Mouse (Mus musculus) midbrain, embryonic 10.5 days (tissue): ENCODE results near the gene Ptpn18. TPM values are rescaled to one million over a fixed set of nuclear protein-coding genes. Genes with fewer than 3 reads are reported as not detected.
"Not testable (repeated sequence)": the region's sequence is repeated elsewhere in the genome, so short reads cannot be mapped to it uniquely, and the experiment has no call there.

Experiments
- DNase-seq: peaks from one replicate; pipeline ENCODE4 v3.0.0-alpha.2; 2017; ENCODE audit warnings: low spot score
- H3K27ac ChIP-seq: fragments of 300-500 bp; sonication (generic); replicated peaks from 2 replicates; pipeline ENCODE4 v1.5.1; 2016; ENCODE audit warnings: mild to moderate bottlenecking
- H3K27me3 ChIP-seq: fragments of 300-500 bp; sonication (generic); 2 replicates; pipeline ENCODE4 v1.6.1; 2016; ENCODE audit warnings: low read depth, mild to moderate bottlenecking; ENCODE audit not compliant: poor library complexity, severe bottlenecking
- H3K36me3 ChIP-seq: fragments of 300-500 bp; sonication (generic); 2 replicates; pipeline ENCODE4 v1.6.1; 2016; ENCODE audit warnings: mild to moderate bottlenecking, moderate library complexity
- H3K4me1 ChIP-seq: fragments of 300-500 bp; sonication (generic); 2 replicates; pipeline ENCODE4 v1.6.1; 2016
- H3K4me3 ChIP-seq: fragments of 300-500 bp; sonication (generic); 2 replicates; pipeline ENCODE4 v1.5.1; 2016; ENCODE audit warnings: mild to moderate bottlenecking, moderate library complexity
- H3K9me3 ChIP-seq: fragments of 300-500 bp; sonication (generic); replicated peaks from 2 replicates; pipeline ENCODE4 v1.6.1; 2016; ENCODE audit warnings: mild to moderate bottlenecking
- WGBS: fragments of 180-500 bp; shearing (Covaris S2); methylation state at CpG from one replicate; pipeline ENCODE4 v1.1.7; 2016; 5-methylcytosine and 5-hydroxymethylcytosine counted together
- polyA plus RNA-seq: library from polyadenylated mRNA; unstranded; fragments of >200 nt; fragmentation: Nextera tagmentation; extraction: Ambion mirVana; gene quantifications from 2 replicates; pipeline ENCODE4 v1.2.1, GENCODE M21; 2016

The Ptpn18 gene
- polyA plus RNA-seq, 1 experiment from 2014 or later, result 6.1 TPM

- Histone ChIP-seq H3K27me3 (no peaks in the 10 kb centered on the region), H3K9me3 (no peaks in the 10 kb centered on the region; the same call in 1 of the 2 replicates), H3K36me3 (no peaks in the 10 kb centered on the region), H3K27ac (no peak overlapping the region), H3K4me3 (no peak overlapping the region), H3K4me1 (peaks cover 16% of the 10 kb centered on the region)
- 82% methylated on average over 4 of the region's 4 CpGs for WGBS
- DNase-seq, result no peak
Measured at GRCm38 (mm10) chr1:34505970-34506551, 46.5 kb downstream of the Ptpn18 start.

- Histone ChIP-seq H3K27ac (no peak overlapping the region), H3K4me1 (peaks cover 17% of the 10 kb centered on the region), H3K27me3 (no peaks in the 10 kb centered on the region), H3K9me3 (no peaks in the 10 kb centered on the region; the same call in 1 of the 2 replicates), H3K4me3 (no peak overlapping the region), H3K36me3 (no peaks in the 10 kb centered on the region)
- 88% methylated on average over 3 of the region's 3 CpGs for WGBS
- DNase-seq, result no peak
Measured at GRCm38 (mm10) chr1:34507986-34508385, 48.4 kb downstream of the Ptpn18 start.

- 8% methylated on average over 7 of the region's 7 CpGs for WGBS
- peak; percentile 22 for DNase-seq
- Histone ChIP-seq H3K4me3 (peak overlapping the region; percentile 20), H3K27me3 (no peaks in the 10 kb centered on the region), H3K27ac (no peak overlapping the region; the same call in 1 of the 2 replicates), H3K9me3 (no peaks in the 10 kb centered on the region; the same call in 1 of the 2 replicates), H3K4me1 (peaks cover 12% of the 10 kb centered on the region), H3K36me3 (no peaks in the 10 kb centered on the region)
Measured at GRCm38 (mm10) chr1:34510575-34510981, 51.0 kb downstream of the Ptpn18 start.

DNA sequence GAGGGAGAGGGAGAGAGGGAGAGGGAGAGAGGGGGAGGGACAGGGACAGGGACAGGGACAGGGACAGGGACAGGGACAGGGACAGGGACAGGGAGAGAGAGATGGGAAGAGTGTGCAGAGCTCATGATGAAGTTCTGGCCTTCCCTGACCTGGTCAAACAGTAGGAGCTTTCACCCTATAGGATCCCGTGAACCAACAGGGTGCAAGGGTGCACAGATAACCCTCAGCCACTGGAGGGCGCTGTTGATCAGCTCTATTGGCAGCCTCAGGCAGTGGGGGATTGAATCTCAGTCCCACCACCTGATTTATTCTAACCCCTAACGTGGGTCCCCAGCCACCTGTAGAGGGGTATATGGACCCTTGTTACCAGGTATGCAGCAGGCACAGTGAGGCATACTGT lies 51.5 kb downstream of the Ptpn18 start:
- Histone ChIP-seq H3K4me3 (peak overlapping the region; percentile 20; the same call in 1 of the 2 replicates), H3K4me1 (peaks cover 12% of the 10 kb centered on the region), H3K27ac (no peak overlapping the region), H3K36me3 (no peaks in the 10 kb centered on the region), H3K27me3 (no peaks in the 10 kb centered on the region), H3K9me3 (no peaks in the 10 kb centered on the region; the same call in 1 of the 2 replicates)
- peak; percentile 59 for DNase-seq
- WGBS, result 9% methylated on average over 3 of the region's 3 CpGs

GRCm38 (mm10) chr1:34513068-34513467 lies 53.5 kb downstream of the Ptpn18 start:
- DNase-seq, result no peak
- 74% methylated on average over 4 of the region's 4 CpGs for WGBS
- H3K36me3 ChIP-seq, result no peaks in the 10 kb centered on the region

DNA sequence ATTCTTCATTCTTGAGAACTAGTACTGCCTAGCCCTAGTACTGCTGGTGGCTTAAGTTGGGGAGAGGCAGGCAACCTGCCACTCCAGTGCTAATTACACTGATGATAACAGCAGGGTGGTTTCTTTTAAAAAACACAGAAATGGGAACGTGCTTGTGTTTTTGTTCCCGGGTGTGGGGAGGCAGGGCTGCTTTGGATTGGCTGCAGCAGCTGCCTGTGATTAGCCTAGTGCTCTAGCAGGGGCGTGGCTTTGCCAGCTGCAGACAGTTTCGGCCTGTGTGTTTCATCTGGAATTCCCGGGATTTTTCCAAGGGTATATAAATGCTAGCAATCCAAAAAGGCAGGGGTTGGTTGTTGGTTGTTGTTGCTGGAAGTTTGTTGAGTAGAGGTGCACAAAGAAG lies 57.0 kb downstream of the Ptpn18 start:
- no peak for DNase-seq
- 57% methylated on average over 5 of the region's 5 CpGs for WGBS

More at GRCm38 (mm10) chr1:34513068-34513467, 53.5 kb downstream of the Ptpn18 start:
- Histone ChIP-seq H3K4me1 (peaks cover 12% of the 10 kb centered on the region), H3K27me3 (no peaks in the 10 kb centered on the region), H3K27ac (no peak overlapping the region), H3K9me3 (no peaks in the 10 kb centered on the region; the same call in 1 of the 2 replicates), H3K4me3 (no peak overlapping the region)

GRCm38 (mm10) chr1:34517297-34517696 lies 57.7 kb downstream of the Ptpn18 start:
- not testable (repeated sequence) for DNase-seq, H3K9me3 ChIP-seq, H3K4me3 ChIP-seq, H3K27ac ChIP-seq, H3K36me3 ChIP-seq, H3K4me1 ChIP-seq, H3K27me3 ChIP-seq
- WGBS, result 75% methylated on average over 6 of the region's 6 CpGs

More for the DNA sequence above, 57.0 kb downstream of the Ptpn18 start:
- Histone ChIP-seq H3K36me3 (no peaks in the 10 kb centered on the region), H3K9me3 (no peaks in the 10 kb centered on the region), H3K4me1 (no peaks in the 10 kb centered on the region), H3K27me3 (no peaks in the 10 kb centered on the region), H3K27ac (no peak overlapping the region), H3K4me3 (no peak overlapping the region)

GRCm38 (mm10) chr1:34517797-34518196 lies 58.2 kb downstream of the Ptpn18 start:
- not testable (repeated sequence) for H3K27ac ChIP-seq, H3K4me3 ChIP-seq, DNase-seq, H3K27me3 ChIP-seq, H3K9me3 ChIP-seq, H3K4me1 ChIP-seq, H3K36me3 ChIP-seq
- WGBS, result 68% methylated on average over 1 of the region's 1 CpGs

GRCm38 (mm10) chr1:34518259-34518658 lies 58.7 kb downstream of the Ptpn18 start:
- Histone ChIP-seq H3K4me1 (no peaks in the 10 kb centered on the region), H3K36me3 (no peaks in the 10 kb centered on the region), H3K9me3 (no peaks in the 10 kb centered on the region), H3K4me3 (no peak overlapping the region), H3K27me3 (no peaks in the 10 kb centered on the region), H3K27ac (no peak overlapping the region)
- 80% methylated on average over 1 of the region's 1 CpGs for WGBS
- no peak for DNase-seq

- Histone ChIP-seq H3K4me3 (no peak overlapping the region), H3K27ac (no peak overlapping the region), H3K36me3 (no peaks in the 10 kb centered on the region), H3K4me1 (no peaks in the 10 kb centered on the region), H3K9me3 (no peaks in the 10 kb centered on the region), H3K27me3 (no peaks in the 10 kb centered on the region)
- no peak for DNase-seq
- 84% methylated on average over 6 of the region's 6 CpGs for WGBS
Measured at GRCm38 (mm10) chr1:34522205-34522849, 62.8 kb downstream of the Ptpn18 start.

GRCm38 (mm10) chr1:34522850-34523244 lies 63.3 kb downstream of the Ptpn18 start:
- H3K27ac ChIP-seq, result no peak overlapping the region
- no peak for DNase-seq
- H3K4me3 ChIP-seq, result no peak overlapping the region
- 81% methylated on average over 3 of the region's 3 CpGs for WGBS
- no peaks in the 10 kb centered on the region for H3K4me1 ChIP-seq
- H3K9me3 ChIP-seq, result no peaks in the 10 kb centered on the region
- H3K36me3 ChIP-seq, result no peaks in the 10 kb centered on the region
- H3K27me3 ChIP-seq, result no peaks in the 10 kb centered on the region

DNA sequence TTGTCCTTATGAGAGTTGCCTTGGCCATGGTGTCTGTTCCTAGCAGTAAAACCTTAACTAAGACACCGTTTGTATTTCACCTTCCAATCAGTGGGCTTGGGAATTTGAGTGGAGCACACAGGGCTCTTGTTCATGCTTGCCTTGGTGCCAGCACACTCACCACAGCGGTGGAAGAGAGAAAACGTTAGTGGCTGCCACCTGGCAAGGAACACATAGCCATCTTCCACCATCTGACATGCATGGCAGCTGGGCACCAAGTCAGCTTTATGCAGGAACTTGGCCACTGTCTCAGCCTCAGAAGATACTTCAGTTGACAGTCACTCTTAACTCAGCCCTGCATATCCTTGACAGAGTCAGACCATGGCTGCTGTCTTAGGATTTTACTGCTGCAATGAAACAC lies 64.1 kb downstream of the Ptpn18 start:
- no peak for DNase-seq
- Histone ChIP-seq H3K36me3 (no peaks in the 10 kb centered on the region), H3K4me1 (no peaks in the 10 kb centered on the region), H3K4me3 (no peak overlapping the region), H3K9me3 (no peaks in the 10 kb centered on the region), H3K27ac (no peak overlapping the region), H3K27me3 (no peaks in the 10 kb centered on the region)
- WGBS, result 85% methylated on average over 3 of the region's 3 CpGs
